Mouse (Mus musculus) embryonic facial prominence, embryonic 12.5 days (tissue): Measurements from ENCODE around the gene Nrsn2. TPM values are rescaled to one million over a fixed set of nuclear protein-coding genes. Genes with fewer than 3 reads are reported as not detected.

Experiments used
- ATAC-seq: fragments of 200-750 bp; cut with Nextera tagmentation; 2 replicates; pipeline ENCODE4 v1.8.0; 2017; ENCODE audit not compliant: insufficient number of reproducible peaks, insufficient read depth, low FRiP score, low TSS enrichment
- H3K27ac ChIP-seq: fragments of 300-500 bp; sonication (generic); 2 replicates; pipeline ENCODE4 v1.5.1; 2016; ENCODE audit warnings: mild to moderate bottlenecking
- H3K27me3 ChIP-seq: fragments of 300-500 bp; sonication (generic); 2 replicates; pipeline ENCODE4 v1.6.1; 2016; ENCODE audit warnings: mild to moderate bottlenecking, moderate library complexity
- H3K36me3 ChIP-seq: fragments of 300-500 bp; sonication (generic); 2 replicates; pipeline ENCODE4 v1.6.1; 2016; ENCODE audit warnings: mild to moderate bottlenecking
- H3K4me1 ChIP-seq: fragments of 300-500 bp; sonication (generic); 2 replicates; pipeline ENCODE4 v1.6.1; 2016
- H3K4me2 ChIP-seq: fragments of 300-500 bp; sonication (generic); replicated peaks from 2 replicates; pipeline ENCODE4 v1.6.1; 2016; ENCODE audit warnings: mild to moderate bottlenecking, moderate library complexity
- H3K4me3 ChIP-seq: fragments of 300-500 bp; sonication (generic); 2 replicates; pipeline ENCODE4 v1.5.1; 2016; ENCODE audit warnings: mild to moderate bottlenecking
- H3K9ac ChIP-seq: fragments of 300-500 bp; sonication (generic); 2 replicates; pipeline ENCODE4 v1.6.1; 2016; ENCODE audit warnings: mild to moderate bottlenecking, moderate library complexity
- H3K9me3 ChIP-seq: fragments of 300-500 bp; sonication (generic); 2 replicates; pipeline ENCODE4 v1.6.1; 2016; ENCODE audit warnings: mild to moderate bottlenecking, moderate library complexity
- WGBS: fragments of 180-500 bp; shearing (Covaris S2); methylation state at CpG from one replicate; pipeline ENCODE4 v1.1.7; 2016; 5-methylcytosine and 5-hydroxymethylcytosine counted together
- polyA plus RNA-seq: library from polyadenylated mRNA; unstranded; fragments of >200 nt; fragmentation: Nextera tagmentation; extraction: Ambion mirVana; gene quantifications from 2 replicates; pipeline ENCODE4 v1.2.1, GENCODE M21; 2016

Nrsn2 gene
- polyA plus RNA-seq, 1 experiment from 2014 or later, result 4.3 TPM

GRCm38 (mm10) chr2:152322198-152322597, 54.2 kb downstream of the Nrsn2 start:
- no peak overlapping the region for H3K9ac ChIP-seq
- H3K36me3 ChIP-seq, result peaks cover 92% of the 10 kb centered on the region
- H3K4me3 ChIP-seq, result no peak overlapping the region
- no peak for ATAC-seq
- H3K27ac ChIP-seq, result no peak overlapping the region
- no peak overlapping the region for H3K4me2 ChIP-seq
- H3K4me1 ChIP-seq, result no peaks in the 10 kb centered on the region
- no peaks in the 10 kb centered on the region for H3K9me3 ChIP-seq
- 91% methylated on average over 6 of the region's 6 CpGs for WGBS
- no peaks in the 10 kb centered on the region for H3K27me3 ChIP-seq

GRCm38 (mm10) chr2:152321558-152321957, 54.9 kb downstream of the Nrsn2 start:
- no peak overlapping the region for H3K4me2 ChIP-seq
- no peak overlapping the region for H3K4me3 ChIP-seq
- no peak for ATAC-seq
- no peak overlapping the region for H3K9ac ChIP-seq
- H3K9me3 ChIP-seq, result no peaks in the 10 kb centered on the region
- peaks cover 92% of the 10 kb centered on the region for H3K36me3 ChIP-seq
- no peaks in the 10 kb centered on the region for H3K27me3 ChIP-seq
- H3K4me1 ChIP-seq, result no peaks in the 10 kb centered on the region
- WGBS, result 86% methylated on average over 5 of the region's 5 CpGs
- no peak overlapping the region for H3K27ac ChIP-seq

Other genes with a start within 250 kb of the Nrsn2 start
- 12.2 and 14.7 TPM in 2 replicates for gene Tcf15, start 233.1 kb downstream of the Nrsn2 start, polyA plus RNA-seq
- gene Csnk2a1, start 149.8 kb downstream of the Nrsn2 start, polyA plus RNA-seq, result 86.5 and 94.9 TPM in 2 replicates
- 46.2 and 48.1 TPM in 2 replicates for gene Tbc1d20, start 82.8 kb downstream of the Nrsn2 start, polyA plus RNA-seq
- 86.0 and 87.1 TPM in 2 replicates for gene Rbck1, start 44.0 kb downstream of the Nrsn2 start, polyA plus RNA-seq
- gene Trib3, start 32.6 kb downstream of the Nrsn2 start, polyA plus RNA-seq, result 3.5 and 3.7 TPM in 2 replicates
- gene Sox12, start 21.4 kb upstream of the Nrsn2 start, polyA plus RNA-seq, result 16.9 and 18.1 TPM in 2 replicates
- 71.0 and 73.6 TPM in 2 replicates for gene Zcchc3, start 38.4 kb upstream of the Nrsn2 start, polyA plus RNA-seq
- gene 6820408C15Rik, start 38.9 kb upstream of the Nrsn2 start, polyA plus RNA-seq, result 0.27 and 0.31 TPM in 2 replicates
- gene Defb23, start 88.0 kb upstream of the Nrsn2 start, polyA plus RNA-seq, result not detected in 2 replicates
- gene Defb20, start 100.4 kb upstream of the Nrsn2 start, polyA plus RNA-seq, result not detected in 2 replicates
- not detected in 2 replicates for gene Defb22, start 113.5 kb upstream of the Nrsn2 start, polyA plus RNA-seq
- gene Defb26, start 135.1 kb upstream of the Nrsn2 start, polyA plus RNA-seq, result not detected in 2 replicates
- not detected in 2 replicates for gene Defb28, start 141.6 kb upstream of the Nrsn2 start, polyA plus RNA-seq
- gene Defb29, start 163.5 kb upstream of the Nrsn2 start, polyA plus RNA-seq, result not detected in 2 replicates
- not detected in 2 replicates for gene Gm17416, start 192.7 kb upstream of the Nrsn2 start, polyA plus RNA-seq
- gene Defb21, start 196.1 kb upstream of the Nrsn2 start, polyA plus RNA-seq, result not detected in 2 replicates
- gene Defb19, start 203.7 kb upstream of the Nrsn2 start, polyA plus RNA-seq, result not detected in 2 replicates
- gene Defb45, start 222.8 kb upstream of the Nrsn2 start, polyA plus RNA-seq, result not detected in 2 replicates
- gene Defb36, start 227.7 kb upstream of the Nrsn2 start, polyA plus RNA-seq, result not detected in 2 replicates
- not detected in 2 replicates for gene Defb25, start 246.4 kb upstream of the Nrsn2 start, polyA plus RNA-seq